Mouse (Mus musculus) forebrain, embryonic 15.5 days (tissue): ENCODE data around the gene Gm28035. TPM values are rescaled to one million over a fixed set of nuclear protein-coding genes. Genes with fewer than 3 reads are reported as not detected.

ENCODE experiments used
- ATAC-seq: fragments of 200-750 bp; cut with Nextera tagmentation; replicated peaks from 2 replicates; pipeline ENCODE4 v1.8.0; 2017; ENCODE audit warnings: mild to moderate bottlenecking, moderate TSS enrichment, moderate library complexity
- H3K27ac ChIP-seq: fragments of 300-500 bp; sonication (generic); replicated peaks from 2 replicates; pipeline ENCODE4 v1.5.1; 2015; ENCODE audit warnings: mild to moderate bottlenecking, inconsistent platforms
- H3K27me3 ChIP-seq: fragments of 300-500 bp; sonication (generic); 2 replicates; pipeline ENCODE4 v1.6.1; 2015; ENCODE audit warnings: inconsistent platforms
- H3K36me3 ChIP-seq: fragments of 300-500 bp; sonication (generic); 2 replicates; pipeline ENCODE4 v1.6.1; 2015; ENCODE audit warnings: mild to moderate bottlenecking, inconsistent platforms
- H3K4me1 ChIP-seq: fragments of 300-500 bp; sonication (generic); 2 replicates; pipeline ENCODE4 v1.6.1; 2015; ENCODE audit warnings: inconsistent platforms
- H3K4me2 ChIP-seq: fragments of 300-500 bp; sonication (generic); replicated peaks from 2 replicates; pipeline ENCODE4 v1.6.1; 2015; ENCODE audit warnings: mild to moderate bottlenecking, inconsistent platforms
- H3K4me3 ChIP-seq: fragments of 300-500 bp; sonication (generic); 2 replicates; pipeline ENCODE4 v1.5.1; 2015; ENCODE audit warnings: mild to moderate bottlenecking, inconsistent platforms
- H3K9ac ChIP-seq: fragments of 300-500 bp; sonication (generic); replicated peaks from 2 replicates; pipeline ENCODE4 v1.6.1; 2015; ENCODE audit warnings: mild to moderate bottlenecking, inconsistent platforms
- H3K9me3 ChIP-seq: fragments of 300-500 bp; sonication (generic); 2 replicates; pipeline ENCODE4 v1.6.1; 2016; ENCODE audit warnings: inconsistent platforms
- WGBS: fragments of 180-500 bp; shearing (Covaris S2); methylation state at CpG from one replicate; pipeline ENCODE4 v1.1.7; 2015; ENCODE audit warnings: mixed read lengths; 5-methylcytosine and 5-hydroxymethylcytosine counted together
- polyA plus RNA-seq: library from polyadenylated mRNA; unstranded; fragments of >200 nt; fragmentation: Nextera tagmentation; extraction: Ambion mirVana; gene quantifications from 2 replicates; pipeline ENCODE4 v1.2.1, GENCODE M21; 2015

Gm28035 gene
- polyA plus RNA-seq, 1 experiment from 2014 or later: 0.64 TPM

DNA sequence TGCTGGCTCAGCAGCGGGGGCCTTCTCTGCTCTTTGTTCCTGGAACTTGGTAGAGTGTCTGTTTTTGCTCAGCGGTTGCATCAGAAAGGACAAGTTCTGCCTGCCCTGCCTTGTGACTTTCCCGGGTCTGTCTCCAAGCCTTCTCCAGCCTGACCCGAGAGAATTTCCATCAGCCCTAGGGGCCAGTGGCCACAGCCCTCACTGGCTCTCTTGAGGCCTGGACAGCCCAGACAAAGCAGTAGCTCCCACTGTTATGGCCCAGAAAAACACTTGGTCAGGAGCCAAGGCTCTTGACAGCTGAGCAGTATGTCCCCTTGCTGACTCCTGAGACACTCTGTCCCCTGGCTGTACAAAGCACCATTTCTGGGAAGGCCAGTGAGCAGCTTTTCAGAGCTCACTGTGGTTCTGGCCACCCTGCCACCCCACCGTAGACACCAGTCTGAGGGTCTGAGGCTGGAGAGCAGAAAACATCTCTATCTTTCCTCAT lies 25.4 kb downstream of the Gm28035 start, which contains the start of gene Phyhd1:
Phyhd1 (plus strand) TSS at position 437 of the 487 bp plus-strand sequence.
- peak within 1 kb of the TSS; percentile 14; the same call in 1 of the 2 replicates for H3K9ac ChIP-seq
- H3K27me3 ChIP-seq: no peaks in the 10 kb centered on the region
- no peak within 1 kb of the TSS for H3K4me3 ChIP-seq
- H3K27ac ChIP-seq: peak within 1 kb of the TSS; percentile 67
- H3K4me1 ChIP-seq: peaks cover 51% of the 10 kb centered on the region
- H3K36me3 ChIP-seq: peaks cover 31% of the 10 kb centered on the region
- ATAC-seq: no peak
- H3K4me2 ChIP-seq: no peak within 1 kb of the TSS
- H3K9me3 ChIP-seq: no peaks in the 10 kb centered on the region
- WGBS: 37% methylated on average over 5 of the region's 5 CpGs

DNA sequence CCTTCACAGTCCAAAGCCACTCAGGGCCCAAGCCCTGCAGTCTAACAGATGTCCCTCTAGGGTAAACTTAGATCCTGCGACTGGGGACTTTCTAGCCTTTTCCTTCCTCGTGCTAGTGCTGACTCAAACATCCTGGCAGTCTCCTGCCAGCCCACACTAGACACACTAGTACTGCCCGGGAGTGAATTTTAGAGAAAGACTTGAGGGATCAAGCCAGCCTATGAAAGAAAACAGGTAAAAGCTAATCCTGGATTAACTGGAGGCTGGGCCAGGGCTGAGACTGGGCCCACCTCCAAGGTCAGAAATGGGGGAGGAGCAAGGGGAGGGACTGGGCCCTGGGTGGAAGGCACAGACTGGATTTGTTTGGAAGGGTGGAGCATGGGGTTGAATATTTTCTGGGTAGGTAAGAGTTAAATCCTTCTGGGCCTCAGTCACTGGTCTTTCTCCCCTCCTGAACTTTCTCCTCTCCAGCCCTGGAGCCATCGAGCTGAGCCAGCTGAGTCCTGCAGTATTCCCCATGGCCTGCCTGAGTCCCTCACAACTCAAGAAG lies 26.1 kb downstream of the Gm28035 start:
- Histone ChIP-seq H3K9me3 (no peaks in the 10 kb centered on the region), H3K9ac (no peak overlapping the region), H3K36me3 (peaks cover 28% of the 10 kb centered on the region), H3K27me3 (no peaks in the 10 kb centered on the region), H3K27ac (peak overlapping the region; percentile 67), H3K4me2 (no peak overlapping the region), H3K4me1 (peaks cover 49% of the 10 kb centered on the region), H3K4me3 (no peak overlapping the region)
- ATAC-seq: no peak
- 6% methylated on average over 4 of the region's 4 CpGs for WGBS

DNA sequence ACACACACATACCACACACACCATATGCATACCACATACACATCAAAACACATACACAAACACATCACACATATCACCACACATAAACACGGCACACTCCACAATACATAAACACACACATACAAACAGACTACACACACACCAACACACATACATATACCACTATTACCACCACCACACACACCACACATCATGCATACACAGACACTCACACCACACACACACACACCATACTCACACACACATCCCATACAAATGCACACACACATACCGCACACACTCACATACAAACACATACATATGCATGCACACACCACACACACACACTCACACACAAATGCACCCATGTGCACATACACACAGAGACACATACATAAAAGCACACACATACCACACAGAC lies 27.1 kb downstream of the Gm28035 start:
- no peak for ATAC-seq
- H3K27me3 ChIP-seq: no peaks in the 10 kb centered on the region
- WGBS: 93% methylated on average over 2 of the region's 2 CpGs
- H3K9ac ChIP-seq: no peak overlapping the region
- no peak overlapping the region for H3K27ac ChIP-seq
- H3K4me2 ChIP-seq: no peak overlapping the region
- peaks cover 40% of the 10 kb centered on the region for H3K4me1 ChIP-seq
- no peak overlapping the region for H3K4me3 ChIP-seq
- H3K9me3 ChIP-seq: no peaks in the 10 kb centered on the region
- peaks cover 23% of the 10 kb centered on the region for H3K36me3 ChIP-seq

DNA sequence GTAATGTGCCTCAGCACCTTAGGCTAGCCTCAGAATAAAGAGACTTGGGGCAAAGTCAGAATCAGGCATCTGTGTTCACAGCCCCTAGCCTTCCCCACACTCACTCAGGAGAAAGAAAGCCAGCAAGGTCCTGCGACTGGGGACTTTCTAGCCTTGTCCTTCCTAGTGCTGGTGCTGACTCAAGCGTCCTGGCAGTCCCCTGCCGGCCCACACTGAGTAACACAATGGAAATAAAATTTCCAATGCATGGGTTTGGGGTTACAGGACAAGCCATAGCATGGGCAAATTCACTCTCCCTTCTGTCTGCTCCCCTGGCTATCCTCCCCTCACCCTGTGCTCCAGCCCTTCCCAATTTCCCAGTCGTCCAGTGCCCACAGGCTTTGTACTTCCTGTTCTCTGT lies 28.0 kb downstream of the Gm28035 start:
- Histone ChIP-seq H3K9me3 (no peaks in the 10 kb centered on the region), H3K27me3 (no peaks in the 10 kb centered on the region), H3K4me1 (peaks cover 31% of the 10 kb centered on the region), H3K4me3 (no peak overlapping the region), H3K27ac (no peak overlapping the region), H3K4me2 (no peak overlapping the region), H3K36me3 (peaks cover 19% of the 10 kb centered on the region), H3K9ac (no peak overlapping the region)
- no peak for ATAC-seq
- WGBS: 62% methylated on average over 4 of the region's 4 CpGs

DNA sequence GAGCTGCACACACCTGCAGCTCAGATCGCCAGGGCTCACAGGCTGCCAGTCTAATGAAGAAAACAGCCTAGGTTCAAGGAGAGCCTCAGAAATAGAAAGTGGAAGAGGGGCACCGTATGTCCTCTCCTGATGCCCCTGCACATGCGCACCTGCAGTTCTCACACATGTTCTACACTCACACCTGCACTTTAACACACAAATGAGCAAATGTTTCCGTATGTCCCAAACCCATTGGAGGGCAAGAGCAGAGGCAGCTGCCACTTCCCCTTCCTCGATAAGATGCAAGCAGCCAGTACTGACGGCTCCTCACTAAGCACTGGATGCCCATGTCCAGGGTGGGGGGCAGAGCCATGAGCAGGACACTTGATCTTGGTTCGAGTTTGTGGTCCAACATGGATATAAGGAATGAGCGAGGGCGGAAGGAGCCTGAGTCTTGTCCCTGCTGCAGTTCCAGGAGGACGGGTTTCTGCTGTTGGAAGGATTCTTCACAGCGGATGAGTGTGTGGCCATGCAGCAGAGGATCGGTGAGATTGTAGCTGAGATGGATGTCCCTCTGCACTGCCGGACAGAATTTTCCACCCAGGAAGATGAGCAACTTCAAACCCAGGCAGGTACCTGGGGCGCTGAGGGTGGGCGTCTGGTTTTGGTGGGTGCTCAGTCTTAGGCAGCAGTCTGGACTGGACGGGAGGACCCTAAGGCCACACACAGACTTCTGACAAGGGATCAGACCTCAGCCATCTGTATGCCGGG lies 29.0 kb downstream of the Gm28035 start:
- H3K36me3 ChIP-seq: peaks cover 11% of the 10 kb centered on the region

DNA sequence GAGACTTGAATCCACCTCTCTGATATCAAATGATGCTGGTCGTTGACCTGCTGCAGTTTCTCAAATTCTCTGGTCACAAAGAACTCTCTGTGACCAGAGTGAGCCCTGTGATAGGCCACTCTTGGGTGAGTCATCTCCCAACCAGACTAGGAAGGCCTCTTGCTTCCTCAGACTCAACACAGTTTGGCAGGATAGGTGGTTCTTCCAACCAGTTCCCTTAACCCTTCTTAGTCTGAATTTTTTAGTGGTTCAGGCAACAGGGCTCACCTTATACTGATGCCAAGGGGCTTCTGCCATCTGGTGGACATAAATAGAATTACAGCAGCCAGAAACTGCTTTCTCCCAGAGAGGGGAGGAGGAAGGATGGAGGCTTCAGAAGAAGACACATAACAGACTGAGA lies 29.8 kb downstream of the Gm28035 start:
- WGBS: 38% methylated on average over 1 of the region's 1 CpGs
- Histone ChIP-seq H3K27me3 (no peaks in the 10 kb centered on the region), H3K27ac (0 out of 2 replicates have a peak overlapping the region, but pooled peaks have one; percentile 24), H3K9ac (no peak overlapping the region), H3K4me1 (peaks cover 15% of the 10 kb centered on the region), H3K9me3 (no peaks in the 10 kb centered on the region), H3K4me2 (no peak overlapping the region), H3K4me3 (no peak overlapping the region), H3K36me3 (peaks cover 6% of the 10 kb centered on the region)
- peak; percentile 79; the same call in 1 of the 2 replicates for ATAC-seq

More for the DNA sequence above, 29.0 kb downstream of the Gm28035 start:
- H3K27me3 ChIP-seq: no peaks in the 10 kb centered on the region
- WGBS: 89% methylated on average over 17 of the region's 17 CpGs
- no peaks in the 10 kb centered on the region for H3K9me3 ChIP-seq
- no peak overlapping the region for H3K4me3 ChIP-seq
- no peak overlapping the region for H3K4me2 ChIP-seq
- H3K4me1 ChIP-seq: peaks cover 20% of the 10 kb centered on the region
- H3K27ac ChIP-seq: peak overlapping the region; percentile 24; the same call in 1 of the 2 replicates
- ATAC-seq: no peak
- H3K9ac ChIP-seq: no peak overlapping the region

DNA sequence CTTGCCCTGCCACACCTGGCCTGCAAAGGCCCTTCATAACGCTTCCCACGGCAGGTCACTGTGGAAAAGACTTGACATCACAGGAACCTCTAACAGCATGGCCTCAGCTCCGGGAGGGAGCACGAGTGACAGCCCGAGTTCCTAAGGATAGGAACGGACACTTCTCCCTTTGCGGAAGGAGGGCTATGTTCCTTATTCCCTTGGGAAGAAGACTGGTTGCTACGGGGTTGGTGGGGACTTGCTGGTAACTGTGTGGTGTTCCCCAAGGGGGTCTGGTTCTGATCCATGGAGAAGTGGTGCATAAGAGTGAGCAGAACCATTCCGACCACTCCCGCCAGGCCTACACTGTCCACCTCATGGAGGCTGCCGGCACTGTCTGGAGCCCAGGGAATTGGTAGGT lies 40.4 kb downstream of the Gm28035 start, which contains the start of gene Gm28038:
Gm28038 (plus strand) TSS at position 301 of the 400 bp plus-strand sequence.
- 91% methylated on average over 11 of the region's 11 CpGs for WGBS
- no peak within 1 kb of the TSS for H3K4me3 ChIP-seq
- peaks cover 9% of the 10 kb centered on the region for H3K4me1 ChIP-seq
- ATAC-seq: no peak
- H3K4me2 ChIP-seq: no peak within 1 kb of the TSS
- no peaks in the 10 kb centered on the region for H3K9me3 ChIP-seq
- no peak within 1 kb of the TSS for H3K27ac ChIP-seq
- H3K9ac ChIP-seq: no peak within 1 kb of the TSS
- peaks cover 12% of the 10 kb centered on the region for H3K36me3 ChIP-seq
- no peaks in the 10 kb centered on the region for H3K27me3 ChIP-seq

DNA sequence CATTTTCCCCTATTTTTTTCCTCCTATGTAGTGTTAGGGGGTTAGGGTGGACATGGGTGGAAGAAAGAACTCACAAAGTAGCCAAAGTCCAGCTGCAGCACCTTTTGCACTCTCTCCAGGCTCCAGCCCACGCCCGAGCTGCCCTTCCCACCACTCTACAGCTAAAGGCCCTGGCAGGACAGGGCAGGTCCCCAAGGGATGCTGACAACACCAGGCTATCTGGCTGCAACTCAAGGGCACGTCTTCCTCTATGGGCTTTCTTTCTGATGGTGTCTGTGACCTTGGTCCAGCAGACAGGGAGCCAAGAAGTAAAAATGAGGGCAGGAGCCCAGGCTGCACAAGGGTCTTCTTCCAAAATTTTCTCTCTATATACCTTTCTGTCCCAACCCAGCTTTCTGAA lies 41.3 kb downstream of the Gm28035 start:
- H3K27ac ChIP-seq: no peak overlapping the region
- no peaks in the 10 kb centered on the region for H3K27me3 ChIP-seq
- no peak for ATAC-seq
- H3K9me3 ChIP-seq: no peaks in the 10 kb centered on the region
- H3K9ac ChIP-seq: no peak overlapping the region
- no peak overlapping the region for H3K4me3 ChIP-seq
- no peak overlapping the region for H3K4me2 ChIP-seq
- peaks cover 12% of the 10 kb centered on the region for H3K36me3 ChIP-seq
- peaks cover 9% of the 10 kb centered on the region for H3K4me1 ChIP-seq
- WGBS: 79% methylated on average over 3 of the region's 3 CpGs

DNA sequence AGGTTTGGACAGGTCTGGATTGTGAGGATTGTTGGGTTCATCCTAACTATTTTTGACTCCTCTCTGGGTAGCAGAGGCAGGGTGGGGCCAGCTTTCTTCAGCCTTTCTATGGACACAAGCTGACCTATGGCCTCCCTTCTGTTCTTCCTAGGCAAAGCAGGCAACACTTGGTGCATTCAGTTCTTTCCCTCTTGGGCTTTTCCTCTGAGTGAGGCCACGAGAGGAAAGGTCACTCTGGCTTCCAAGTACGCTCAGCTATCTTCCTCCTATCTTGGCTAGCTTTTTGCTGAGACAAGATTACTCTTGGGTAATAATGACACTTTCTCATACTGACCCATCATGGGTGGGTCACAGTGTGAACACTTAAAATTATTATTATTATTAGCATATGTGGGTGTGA lies 42.8 kb downstream of the Gm28035 start:
- no peaks in the 10 kb centered on the region for H3K9me3 ChIP-seq
- 93% methylated on average over 2 of the region's 2 CpGs for WGBS
- no peak overlapping the region for H3K27ac ChIP-seq
- no peak overlapping the region for H3K9ac ChIP-seq
- no peak overlapping the region for H3K4me2 ChIP-seq
- H3K27me3 ChIP-seq: no peaks in the 10 kb centered on the region
- H3K36me3 ChIP-seq: peaks cover 8% of the 10 kb centered on the region
- peaks cover 24% of the 10 kb centered on the region for H3K4me1 ChIP-seq
- ATAC-seq: no peak
- no peak overlapping the region for H3K4me3 ChIP-seq

DNA sequence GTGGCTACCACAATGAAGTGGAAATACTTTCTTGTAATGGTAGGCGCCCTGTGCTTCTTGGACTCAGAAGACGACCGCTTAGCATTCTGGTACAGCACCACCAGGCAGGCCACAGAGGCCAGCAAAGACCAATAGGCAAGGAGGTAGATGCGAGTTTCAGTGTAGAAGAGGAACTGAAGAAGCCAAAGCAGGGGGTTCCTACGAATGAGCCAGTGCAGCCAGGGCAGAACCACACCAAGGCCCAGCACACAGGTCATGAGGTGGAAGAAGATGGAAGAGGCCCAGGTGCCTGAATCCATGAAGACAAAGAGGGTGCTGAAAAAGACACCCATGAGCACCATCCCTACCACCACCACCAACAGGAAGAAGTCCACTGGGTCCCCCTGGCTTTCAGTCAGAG lies 44.6 kb downstream of the Gm28035 start:
- Histone ChIP-seq H3K4me1 (peaks cover 24% of the 10 kb centered on the region), H3K4me3 (peak overlapping the region; percentile 95; the same call in 1 of the 2 replicates), H3K4me2 (peak overlapping the region; percentile 74), H3K9ac (0 out of 2 replicates have a peak overlapping the region, but pooled peaks have one; percentile 19), H3K27ac (no peak overlapping the region), H3K27me3 (no peaks in the 10 kb centered on the region), H3K9me3 (no peaks in the 10 kb centered on the region), H3K36me3 (peaks cover 7% of the 10 kb centered on the region)
- WGBS: 91% methylated on average over 5 of the region's 5 CpGs
- no peak for ATAC-seq

DNA sequence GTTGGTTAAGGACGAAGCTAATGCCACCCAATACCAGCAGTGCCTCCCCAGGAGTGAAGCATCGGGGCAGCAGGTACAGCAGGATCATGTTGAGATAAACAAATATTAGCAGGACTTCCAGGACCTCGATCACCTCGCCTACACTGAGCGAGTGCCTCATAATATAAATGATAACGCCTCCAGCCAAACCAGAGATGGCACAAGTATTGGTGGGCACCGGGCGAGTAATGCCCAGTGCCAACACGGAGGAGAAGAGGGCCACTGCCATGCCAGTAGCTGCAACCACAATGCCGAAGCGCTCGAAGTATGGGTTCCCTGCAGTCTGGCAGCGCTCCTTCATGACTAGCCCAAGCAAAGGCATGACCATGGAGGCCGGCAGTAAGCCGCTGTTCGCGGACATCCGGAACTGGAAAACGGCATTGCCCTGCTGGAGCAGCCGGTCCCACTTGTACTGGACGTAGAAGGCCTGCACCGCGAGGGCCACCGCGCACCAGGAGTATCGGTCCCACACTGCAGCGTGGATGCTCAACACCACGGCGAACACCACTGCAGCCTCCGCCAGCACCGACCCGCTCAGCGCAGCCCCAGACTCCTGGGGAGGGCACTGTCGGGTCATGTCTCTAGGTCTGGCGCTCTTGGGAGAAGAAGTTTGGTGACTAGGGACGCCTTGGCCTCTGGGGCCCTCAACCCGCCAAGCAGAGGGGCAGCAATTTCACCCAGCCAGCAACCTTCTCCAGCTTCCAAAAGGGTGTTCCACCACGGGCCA lies 45.2 kb downstream of the Gm28035 start:
- peaks cover 24% of the 10 kb centered on the region for H3K4me1 ChIP-seq
- no peaks in the 10 kb centered on the region for H3K9me3 ChIP-seq
- H3K4me2 ChIP-seq: peak overlapping the region; percentile 74
- peak; percentile 78 for ATAC-seq
- peak overlapping the region; percentile 95 for H3K9ac ChIP-seq
- peaks cover 11% of the 10 kb centered on the region for H3K36me3 ChIP-seq
- H3K27ac ChIP-seq: peak overlapping the region; percentile 35; the same call in 1 of the 2 replicates
- peak overlapping the region; percentile 95 for H3K4me3 ChIP-seq
- WGBS: 15% methylated on average over 38 of the region's 38 CpGs
- H3K27me3 ChIP-seq: no peaks in the 10 kb centered on the region
